Mouse (Mus musculus): ENCODE measurements around the gene Ifitm6. TPM values are rescaled to one million over a fixed set of nuclear protein-coding genes. Genes with fewer than 3 reads are reported as not detected.
"Not testable (repeated sequence)": the region's sequence is repeated elsewhere in the genome, so short reads cannot be mapped to it uniquely, and the experiment has no call there.

Ifitm6 gene
- polyA plus RNA-seq, 1 experiment, result 3.1 TPM

GRCm38 (mm10) chr7:140981704-140982103 is 36.0 kb downstream of the Ifitm6 start:
- WGBS, result 90% methylated on average over 8 of the region's 8 CpGs
- no peak overlapping the region for H3K4me3 ChIP-seq (ENCODE audit: low read depth, low read length)
- TF ChIP-seq CTCF (IDR thresholded peaks at IDR 0.05; ENCODE audit: extremely low read depth, insufficient read length, insufficient replicate concordance, low read depth, low read length) (no peak), POLR2A (IDR thresholded peaks at IDR 0.05; ENCODE audit: low read depth, low read length) (no peak)
- no peaks in the 10 kb centered on the region for H3K27me3 ChIP-seq (ENCODE audit: control insufficient read depth, insufficient read depth, low read length)
- H3K27ac ChIP-seq (ENCODE audit: insufficient read depth, low read depth, low read length), result no peak overlapping the region
- H3K4me1 ChIP-seq (ENCODE audit: control insufficient read depth, insufficient read depth, insufficient read length, low read length), result no peaks in the 10 kb centered on the region
- no peaks in the 10 kb centered on the region for H3K36me3 ChIP-seq (ENCODE audit: control insufficient read depth, insufficient read depth, low read length)

GRCm38 (mm10) chr7:140976720-140977119 is 41.0 kb downstream of the Ifitm6 start:
- H3K36me3 ChIP-seq (ENCODE audit: control insufficient read depth, insufficient read depth, low read length); H3K4me3 ChIP-seq (ENCODE audit: low read depth, low read length); H3K27me3 ChIP-seq (ENCODE audit: control insufficient read depth, insufficient read depth, low read length); H3K27ac ChIP-seq (ENCODE audit: insufficient read depth, low read depth, low read length); H3K4me1 ChIP-seq (ENCODE audit: control insufficient read depth, insufficient read depth, insufficient read length, low read length): not testable (repeated sequence)
- 86% methylated on average over 9 of the region's 9 CpGs for WGBS

- WGBS, result 86% methylated on average over 3 of the region's 3 CpGs
- no peak for TF ChIP-seq POLR2A (IDR thresholded peaks at IDR 0.05; ENCODE audit: low read depth, low read length)
- TF ChIP-seq CTCF (IDR thresholded peaks at IDR 0.05; ENCODE audit: extremely low read depth, insufficient read length, insufficient replicate concordance, low read depth, low read length), result no peak
- Histone ChIP-seq H3K27me3 (ENCODE audit: control insufficient read depth, insufficient read depth, low read length) (no peaks in the 10 kb centered on the region), H3K27ac (ENCODE audit: insufficient read depth, low read depth, low read length) (no peak overlapping the region), H3K4me3 (ENCODE audit: low read depth, low read length) (no peak overlapping the region), H3K36me3 (ENCODE audit: control insufficient read depth, insufficient read depth, low read length) (no peaks in the 10 kb centered on the region), H3K4me1 (ENCODE audit: control insufficient read depth, insufficient read depth, insufficient read length, low read length) (peaks cover 7% of the 10 kb centered on the region)
Measured at GRCm38 (mm10) chr7:140975465-140975864, 42.3 kb downstream of the Ifitm6 start.

- no peak overlapping the region for H3K4me3 ChIP-seq (ENCODE audit: low read depth, low read length)
- 53% methylated on average over 9 of the region's 9 CpGs for WGBS
- peaks cover 7% of the 10 kb centered on the region for H3K4me1 ChIP-seq (ENCODE audit: control insufficient read depth, insufficient read depth, insufficient read length, low read length)
- TF ChIP-seq CTCF (IDR thresholded peaks at IDR 0.05; ENCODE audit: extremely low read depth, insufficient read length, insufficient replicate concordance, low read depth, low read length) (no peak), POLR2A (IDR thresholded peaks at IDR 0.05; ENCODE audit: low read depth, low read length) (no peak)
- H3K36me3 ChIP-seq (ENCODE audit: control insufficient read depth, insufficient read depth, low read length), result no peaks in the 10 kb centered on the region
- H3K27ac ChIP-seq (ENCODE audit: insufficient read depth, low read depth, low read length), result no peak overlapping the region
- H3K27me3 ChIP-seq (ENCODE audit: control insufficient read depth, insufficient read depth, low read length), result no peaks in the 10 kb centered on the region
Measured at GRCm38 (mm10) chr7:140974940-140975339, 42.8 kb downstream of the Ifitm6 start.

GRCm38 (mm10) chr7:140973396-140974165 is 44.1 kb downstream of the Ifitm6 start:
- Histone ChIP-seq H3K27ac (ENCODE audit: insufficient read depth, low read depth, low read length) (no peak overlapping the region), H3K4me3 (ENCODE audit: low read depth, low read length) (no peak overlapping the region), H3K27me3 (ENCODE audit: control insufficient read depth, insufficient read depth, low read length) (no peaks in the 10 kb centered on the region), H3K36me3 (ENCODE audit: control insufficient read depth, insufficient read depth, low read length) (no peaks in the 10 kb centered on the region), H3K4me1 (ENCODE audit: control insufficient read depth, insufficient read depth, insufficient read length, low read length) (peaks cover 7% of the 10 kb centered on the region)
- 74% methylated on average over 14 of the region's 14 CpGs for WGBS
- no peak for TF ChIP-seq POLR2A (IDR thresholded peaks at IDR 0.05; ENCODE audit: low read depth, low read length)
- TF ChIP-seq CTCF (IDR thresholded peaks at IDR 0.05; ENCODE audit: extremely low read depth, insufficient read length, insufficient replicate concordance, low read depth, low read length), result no peak

- WGBS, result 77% methylated on average over 8 of the region's 8 CpGs
- TF ChIP-seq POLR2A (IDR thresholded peaks at IDR 0.05; ENCODE audit: low read depth, low read length) (no peak), CTCF (IDR thresholded peaks at IDR 0.05; ENCODE audit: extremely low read depth, insufficient read length, insufficient replicate concordance, low read depth, low read length) (no peak)
- H3K4me3 ChIP-seq (ENCODE audit: low read depth, low read length), result no peak overlapping the region
- H3K36me3 ChIP-seq (ENCODE audit: control insufficient read depth, insufficient read depth, low read length), result no peaks in the 10 kb centered on the region
- peaks cover 7% of the 10 kb centered on the region for H3K4me1 ChIP-seq (ENCODE audit: control insufficient read depth, insufficient read depth, insufficient read length, low read length)
- H3K27ac ChIP-seq (ENCODE audit: insufficient read depth, low read depth, low read length), result peak overlapping the region; percentile 89
- no peaks in the 10 kb centered on the region for H3K27me3 ChIP-seq (ENCODE audit: control insufficient read depth, insufficient read depth, low read length)
Measured at GRCm38 (mm10) chr7:140971479-140972171, 46.1 kb downstream of the Ifitm6 start.

GRCm38 (mm10) chr7:140970931-140971330 is 46.8 kb downstream of the Ifitm6 start:
- Histone ChIP-seq H3K27me3 (ENCODE audit: control insufficient read depth, insufficient read depth, low read length) (no peaks in the 10 kb centered on the region), H3K4me1 (ENCODE audit: control insufficient read depth, insufficient read depth, insufficient read length, low read length) (peaks cover 7% of the 10 kb centered on the region), H3K4me3 (ENCODE audit: low read depth, low read length) (no peak overlapping the region), H3K27ac (ENCODE audit: insufficient read depth, low read depth, low read length) (peak overlapping the region; percentile 89), H3K36me3 (ENCODE audit: control insufficient read depth, insufficient read depth, low read length) (no peaks in the 10 kb centered on the region)
- WGBS, result 72% methylated on average over 7 of the region's 7 CpGs
- TF ChIP-seq CTCF (IDR thresholded peaks at IDR 0.05; ENCODE audit: extremely low read depth, insufficient read length, insufficient replicate concordance, low read depth, low read length) (no peak), POLR2A (IDR thresholded peaks at IDR 0.05; ENCODE audit: low read depth, low read length) (no peak)

- 40% methylated on average over 3 of the region's 3 CpGs for WGBS
- not testable (repeated sequence) for H3K36me3 ChIP-seq (ENCODE audit: control insufficient read depth, insufficient read depth, low read length); H3K27me3 ChIP-seq (ENCODE audit: control insufficient read depth, insufficient read depth, low read length); H3K4me3 ChIP-seq (ENCODE audit: low read depth, low read length); H3K4me1 ChIP-seq (ENCODE audit: control insufficient read depth, insufficient read depth, insufficient read length, low read length)
- H3K27ac ChIP-seq (ENCODE audit: insufficient read depth, low read depth, low read length), result peak overlapping the region; percentile 38; the same call in 1 of the 2 replicates
Measured at GRCm38 (mm10) chr7:140968710-140969109, 49.0 kb downstream of the Ifitm6 start.
